Mouse (Mus musculus) bone marrow, adult 2 months (tissue): ENCODE measurements around the gene Kif2a.

Experiments
- CTCF ChIP-seq: fragments of 200-500 bp; IDR thresholded peaks from 2 replicates; pipeline ENCODE4 v1.5.1; 2011; ENCODE audit warnings: low read length, control low read depth; ENCODE audit not compliant: control insufficient read depth, insufficient read depth
- POLR2A ChIP-seq: fragments of 200-500 bp; IDR thresholded peaks from 2 replicates; pipeline ENCODE4 v1.6.1; 2011; ENCODE audit warnings: low read depth, mild to moderate bottlenecking, control low read depth, low read length, borderline replicate concordance; ENCODE audit not compliant: control insufficient read depth

- TF ChIP-seq CTCF (no peak), POLR2A (no peak)
Measured at GRCm38 (mm10) chr13:107051342-107051741, 29.4 kb upstream of the Kif2a start.
